Mouse (Mus musculus) layer of hippocampus, adult 11-12 months (tissue): ENCODE data around the gene 4930544D05Rik.
A peak's percentile ranks its signal among the peaks of the same experiment; 100 is the strongest.
"Not testable (repeated sequence)": the region's sequence is repeated elsewhere in the genome, so short reads cannot be mapped to it uniquely, and the experiment has no call there.

ENCODE experiments used
- DNase-seq: peaks from one replicate; pipeline ENCODE4 v3.0.0; 2022; ENCODE audit warnings: low spot score

4930544D05Rik gene

DNA sequence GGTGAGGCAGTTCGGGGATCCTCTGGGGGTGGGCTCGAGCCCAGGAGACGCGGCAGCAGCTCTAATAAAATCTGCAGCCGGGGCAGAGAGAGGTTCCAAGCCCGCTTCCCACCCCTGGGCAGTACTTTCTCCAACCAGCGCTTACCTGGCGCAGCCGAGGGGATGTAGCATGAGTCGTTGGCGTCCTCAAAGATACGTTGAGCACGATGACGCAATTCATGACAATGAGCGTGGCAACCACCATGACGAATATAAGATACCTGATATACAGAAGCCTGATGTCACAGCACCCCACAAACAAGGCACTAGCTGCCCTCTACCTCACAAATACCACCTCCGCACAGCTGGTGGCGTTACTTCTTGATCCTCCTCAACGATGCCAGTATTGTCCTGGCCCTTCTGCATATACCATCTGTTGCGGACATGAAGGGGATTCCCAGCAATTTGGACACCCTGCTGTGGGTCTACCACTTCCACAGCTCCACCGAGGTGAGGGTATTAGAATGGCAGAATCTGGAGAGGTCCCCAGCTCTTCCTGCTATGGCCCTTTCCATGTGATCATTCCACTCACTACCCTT lies at the start of gene 4930544D05Rik:
TSS of gene 4930544D05Rik (plus strand) at position 333 of the 578 bp plus-strand sequence.
- DNase-seq: no peak

- DNase-seq: no peak
These were observed 49.1 kb upstream of the 4930544D05Rik start for GRCm38 (mm10) chr11:70566586-70566985.

- DNase-seq: not testable (repeated sequence)
These were observed 45.0 kb upstream of the 4930544D05Rik start for GRCm38 (mm10) chr11:70570614-70571013.

DNA sequence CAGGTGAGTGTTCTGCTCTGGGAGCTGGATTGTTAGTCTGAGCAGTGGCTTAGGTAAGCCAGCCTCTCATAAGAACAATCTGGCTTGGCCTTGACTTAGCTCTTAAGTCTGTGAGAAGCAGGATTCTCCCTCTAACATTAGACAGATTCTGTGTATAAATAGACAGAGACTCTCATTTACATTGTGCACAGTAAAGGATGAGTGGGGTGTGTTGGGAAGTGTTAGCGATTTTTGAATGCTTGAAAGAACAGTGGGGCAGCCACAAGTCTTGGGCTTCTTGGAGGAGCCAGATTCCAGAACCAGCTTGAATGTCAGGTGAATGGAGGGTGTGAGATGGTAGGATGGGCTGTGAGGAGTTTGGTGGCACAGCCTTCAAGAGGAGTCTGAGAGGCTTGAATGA lies 44.0 kb upstream of the 4930544D05Rik start:
- no peak for DNase-seq

GRCm38 (mm10) chr11:70572348-70572902 lies 43.2 kb upstream of the 4930544D05Rik start:
- no peak for DNase-seq

DNA sequence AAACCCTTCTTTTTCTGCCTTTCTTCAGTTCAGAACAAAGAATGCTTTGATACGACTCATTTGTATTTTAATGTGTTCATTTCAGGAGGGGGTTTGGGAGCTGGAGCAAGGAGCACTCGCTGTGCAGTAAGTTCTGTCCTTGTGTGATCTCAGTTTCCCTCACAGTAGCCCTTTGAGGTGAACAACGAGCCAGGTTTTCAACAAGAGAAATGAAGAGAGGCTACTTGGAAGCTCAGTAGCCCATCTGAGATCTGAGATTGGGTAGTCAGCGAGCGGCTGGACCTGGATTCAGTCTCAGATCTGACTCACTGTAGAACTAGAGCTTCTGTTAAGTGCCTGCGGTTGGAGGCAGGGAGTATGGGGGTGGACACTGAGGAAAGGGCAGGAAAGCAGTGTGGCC lies 41.8 kb upstream of the 4930544D05Rik start:
- no peak for DNase-seq

GRCm38 (mm10) chr11:70577201-70577600 lies 38.4 kb upstream of the 4930544D05Rik start:
- DNase-seq: no peak

- no peak for DNase-seq
These were observed 36.7 kb upstream of the 4930544D05Rik start for GRCm38 (mm10) chr11:70578962-70579361.

DNA sequence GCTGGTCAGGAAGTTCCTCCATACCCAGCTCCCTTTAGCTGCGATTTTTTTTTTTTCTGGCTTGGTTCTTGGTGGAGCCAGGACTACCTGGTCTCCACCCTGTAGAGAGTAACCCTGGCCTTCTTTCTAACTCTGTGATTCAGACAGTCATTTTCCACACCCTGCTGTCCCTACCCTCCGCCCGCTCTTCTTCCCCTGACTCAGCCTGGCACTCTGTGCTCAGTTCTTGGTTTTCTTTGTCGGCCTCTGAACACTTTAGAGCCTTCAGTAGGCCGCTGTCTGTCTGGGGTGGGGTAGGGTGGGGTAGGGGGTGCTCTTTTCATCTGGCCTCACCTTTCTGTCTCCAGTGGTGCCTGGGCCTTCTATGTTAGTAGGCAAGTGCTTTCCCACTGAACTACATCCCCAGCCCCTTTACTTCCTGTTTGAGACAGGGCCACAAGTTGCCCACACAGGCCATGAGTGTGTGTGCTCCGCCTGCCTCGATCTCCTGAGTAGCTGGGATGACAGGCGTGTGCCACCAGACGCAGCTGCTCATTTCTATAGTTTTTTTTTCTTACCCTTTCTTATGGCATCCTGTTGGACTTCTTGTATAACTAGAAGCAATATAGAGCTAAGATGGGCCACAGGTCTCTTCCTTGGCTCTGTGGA lies 35.8 kb upstream of the 4930544D05Rik start:
- no peak for DNase-seq

GRCm38 (mm10) chr11:70580358-70580720 lies 35.3 kb upstream of the 4930544D05Rik start:
- no peak for DNase-seq

- no peak for DNase-seq
These were observed 34.7 kb upstream of the 4930544D05Rik start for GRCm38 (mm10) chr11:70580921-70581320.

GRCm38 (mm10) chr11:70582196-70582595 lies 33.5 kb upstream of the 4930544D05Rik start:
- no peak for DNase-seq

DNA sequence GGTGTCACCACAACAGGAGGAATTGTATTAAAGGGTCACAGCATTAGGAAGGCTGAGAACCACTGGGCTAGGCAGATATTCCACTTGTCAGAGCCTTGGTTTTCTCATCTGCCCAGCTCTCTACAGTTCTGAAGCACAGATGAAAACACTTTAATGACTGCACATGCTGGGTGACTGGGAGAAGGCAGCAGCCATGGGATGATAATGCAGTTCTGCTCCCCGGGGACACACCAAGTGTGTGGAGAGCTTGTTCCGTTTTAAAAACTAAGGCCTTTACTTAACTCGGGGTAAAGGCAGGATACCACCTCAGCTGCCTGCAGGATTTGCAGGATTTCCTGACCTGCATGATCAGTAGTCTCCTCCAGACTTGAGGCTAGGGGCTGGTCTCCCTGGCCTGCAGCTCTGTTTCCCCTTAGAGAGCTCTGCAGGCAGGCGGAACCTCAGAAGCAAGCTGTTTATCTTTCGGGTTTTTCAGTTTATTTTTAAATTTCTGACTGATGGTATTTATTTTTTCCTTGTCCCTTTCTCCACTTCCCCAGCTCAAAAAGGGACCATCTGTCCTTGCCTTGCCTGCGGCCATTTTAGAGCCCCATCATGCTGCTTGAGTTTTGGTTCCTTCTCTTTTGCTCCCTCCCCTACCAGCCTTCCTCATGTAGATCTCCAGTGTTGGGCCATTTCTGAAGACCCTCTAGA lies 32.5 kb upstream of the 4930544D05Rik start:
- DNase-seq: no peak

DNA sequence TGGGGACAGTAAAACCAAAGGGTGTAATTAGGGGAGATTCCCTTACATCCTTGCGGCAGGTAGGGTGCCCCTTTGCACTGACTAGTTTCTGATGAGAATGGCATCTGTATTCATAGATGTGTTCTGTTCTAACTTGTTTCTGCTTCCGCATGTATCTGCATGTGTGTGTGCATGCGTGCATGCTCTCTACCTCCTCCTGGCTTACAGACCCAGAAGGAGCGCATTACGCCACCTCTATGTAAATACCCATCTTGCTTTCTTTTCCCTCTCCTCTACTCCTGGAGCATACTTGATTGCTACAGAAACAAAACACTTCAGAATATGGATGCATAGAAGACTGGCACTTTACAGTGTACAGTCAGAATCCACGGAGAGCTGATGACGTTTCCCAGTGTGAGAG lies 31.9 kb upstream of the 4930544D05Rik start:
- no peak for DNase-seq

DNA sequence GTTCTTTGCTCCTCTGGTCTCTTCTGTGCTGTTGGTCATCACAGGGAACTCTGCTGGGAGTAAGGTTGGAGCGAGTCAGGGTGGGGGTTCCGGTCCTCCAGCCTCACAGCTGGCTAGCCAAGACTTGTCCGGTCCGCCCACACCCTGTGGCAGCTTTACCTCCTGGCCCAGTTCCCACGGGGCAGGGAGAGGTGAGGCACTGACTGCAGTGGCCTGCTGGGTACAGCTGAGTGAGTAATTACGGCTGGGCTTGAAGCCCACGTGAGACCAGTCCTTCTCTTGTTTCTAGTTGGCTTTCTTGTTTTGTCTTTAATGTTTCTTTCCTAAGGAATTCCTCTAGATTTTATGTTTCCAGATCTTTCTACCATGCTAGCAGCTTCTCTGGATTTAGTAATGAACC lies 30.2 kb upstream of the 4930544D05Rik start:
- DNase-seq: no peak

DNA sequence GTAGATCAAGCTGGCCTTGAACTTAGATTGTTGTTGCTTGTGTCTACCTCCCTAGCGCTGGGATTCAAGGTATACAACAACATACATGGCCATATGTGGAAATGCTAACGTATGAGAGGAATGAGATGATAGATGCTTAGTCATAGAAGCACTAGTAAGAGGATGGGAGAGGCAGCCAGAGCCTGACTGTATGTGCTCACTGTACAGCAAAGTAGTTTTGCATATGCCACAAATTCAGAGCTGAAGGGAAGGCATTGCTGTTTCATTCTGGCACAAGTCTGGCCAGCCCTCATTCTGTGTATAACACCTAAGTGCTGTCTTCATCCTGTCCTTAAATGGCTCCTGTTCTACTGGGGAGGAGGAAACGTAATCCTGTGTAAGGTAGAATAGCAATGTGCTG lies 29.4 kb upstream of the 4930544D05Rik start:
- DNase-seq: no peak

DNA sequence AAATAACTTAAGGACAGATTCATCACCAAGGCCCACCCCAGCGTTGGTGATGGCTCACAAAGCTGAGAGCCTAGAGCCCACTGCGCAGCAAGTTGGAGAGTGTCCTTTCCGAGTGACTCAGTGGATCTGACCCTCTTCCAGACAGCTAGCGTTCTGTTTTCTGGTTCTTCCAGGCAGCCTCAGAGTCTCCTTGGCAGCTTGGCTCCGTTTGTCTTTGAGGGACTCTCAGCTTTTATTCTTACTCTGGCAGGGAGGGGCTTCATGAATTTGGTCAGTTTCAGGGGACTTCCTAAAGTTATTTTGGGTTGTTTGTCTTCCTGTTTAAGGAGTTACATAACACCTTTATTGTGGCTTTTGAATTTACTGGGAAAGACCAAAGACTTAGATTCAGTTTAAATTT lies 28.7 kb upstream of the 4930544D05Rik start:
- no peak for DNase-seq

GRCm38 (mm10) chr11:70591733-70592132 lies 23.9 kb upstream of the 4930544D05Rik start:
- DNase-seq: no peak

GRCm38 (mm10) chr11:70594253-70594989 lies 21.2 kb upstream of the 4930544D05Rik start:
- no peak for DNase-seq

DNA sequence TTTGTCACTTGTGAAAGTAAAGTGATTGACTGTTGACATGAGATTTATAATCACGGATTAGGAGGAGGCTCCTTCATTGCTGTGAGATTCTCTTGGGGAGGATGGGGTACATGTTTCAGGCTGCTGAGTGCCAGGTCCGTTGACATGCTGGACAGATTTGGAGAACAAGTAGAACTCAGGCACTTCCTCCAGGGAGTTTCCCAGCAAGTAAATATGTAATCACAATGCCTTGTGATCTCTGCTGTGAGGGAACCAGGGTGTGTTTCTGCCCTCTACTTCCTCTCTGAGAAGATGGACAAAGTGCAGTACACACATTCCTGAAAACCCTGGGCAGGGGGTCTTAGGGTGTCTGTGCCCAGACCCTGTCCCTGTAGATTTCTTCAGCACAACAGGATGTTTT lies 20.0 kb upstream of the 4930544D05Rik start:
- no peak for DNase-seq

DNA sequence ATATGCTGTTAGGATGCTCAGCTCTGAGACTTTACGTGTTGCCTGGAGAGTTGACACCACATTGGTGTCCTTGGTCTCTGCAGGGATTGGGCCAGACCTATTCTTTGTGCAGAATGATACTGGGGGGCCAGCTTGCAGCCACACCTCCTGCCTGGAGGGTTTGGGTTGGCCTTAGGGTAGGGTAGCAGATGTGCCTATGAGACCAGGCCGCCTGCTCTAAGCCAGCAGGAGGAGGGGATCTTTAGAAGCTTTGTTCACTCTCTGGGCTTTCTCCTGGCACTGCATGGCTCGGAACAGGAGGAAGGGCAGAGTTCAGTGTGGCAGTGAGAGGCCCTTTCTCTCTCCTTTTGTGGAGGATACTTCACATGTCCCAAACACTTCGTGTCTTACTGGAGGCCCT lies 19.6 kb upstream of the 4930544D05Rik start:
- peak; percentile 41 for DNase-seq

DNA sequence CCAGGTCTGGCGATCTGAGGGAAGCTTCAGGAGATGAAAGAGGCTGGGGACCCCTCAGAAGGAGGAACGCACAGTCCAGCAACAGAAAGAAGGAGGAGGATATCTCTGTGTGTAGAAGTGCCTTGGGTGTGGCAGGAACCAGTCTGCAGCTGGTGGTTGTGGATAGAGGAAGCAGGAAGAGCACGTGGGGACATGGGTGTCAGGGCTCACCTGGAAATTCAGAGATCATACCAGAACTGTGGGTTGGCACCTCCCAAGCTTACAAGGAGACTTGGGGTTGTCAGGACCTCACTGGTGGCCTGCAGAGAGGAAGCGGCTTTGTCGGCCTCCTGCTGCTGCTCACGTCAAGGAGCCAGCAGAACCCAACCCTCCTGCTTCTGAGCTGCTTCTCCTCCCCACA lies 18.3 kb upstream of the 4930544D05Rik start:
- no peak for DNase-seq
